Mouse (Mus musculus) cortical plate, adult 2 months (tissue): ENCODE measurements around the gene Dedd. TPM values are rescaled to one million over a fixed set of nuclear protein-coding genes. Genes with fewer than 3 reads are reported as not detected.

ENCODE experiments used
- H3K27ac ChIP-seq: fragments of 200-500 bp; 2 replicates; pipeline ENCODE4 v1.5.1; 2012; ENCODE audit warnings: low read length, control low read depth, inconsistent platforms; ENCODE audit not compliant: insufficient read depth
- H3K4me1 ChIP-seq: fragments of 200-500 bp; 2 replicates; pipeline ENCODE4 v1.6.1; 2011; ENCODE audit warnings: low read length; ENCODE audit not compliant: control insufficient read depth, insufficient read depth
- H3K4me3 ChIP-seq: fragments of 200-500 bp; 2 replicates; pipeline ENCODE4 v1.5.1; 2011; ENCODE audit warnings: mild to moderate bottlenecking, low read length, control low read depth; ENCODE audit not compliant: insufficient read depth
- CTCF ChIP-seq: fragments of 200-500 bp; IDR thresholded peaks from 2 replicates; pipeline ENCODE4 v1.5.1; 2011; ENCODE audit warnings: mild to moderate bottlenecking, control low read depth, low read length; ENCODE audit not compliant: insufficient read depth; ENCODE audit errors: extremely low read depth
- POLR2A ChIP-seq: fragments of 200-500 bp; IDR thresholded peaks from 2 replicates; pipeline ENCODE4 v1.6.1; 2011; ENCODE audit warnings: mild to moderate bottlenecking, low read length, control low read depth; ENCODE audit not compliant: insufficient read depth; ENCODE audit errors: extremely low read depth
- polyA plus RNA-seq: library from polyadenylated mRNA; depleted of rRNA; stranded (reverse); fragments of >200 nt; gene quantifications from 2 replicates; pipeline ENCODE4 v1.2.3, GENCODE M21; 2012; rRNA removed

Dedd gene
- polyA plus RNA-seq: 45.0 and 50.2 TPM in 2 replicates

- peak within 1 kb of the TSS; percentile 71 for H3K4me3 ChIP-seq
- H3K4me1 ChIP-seq: peaks cover 8% of the 10 kb centered on the region
- peak within 1 kb of the TSS; percentile 61 for H3K27ac ChIP-seq
- TF ChIP-seq CTCF (no peak), POLR2A (peak; percentile 67)
These were observed at the start of gene Dedd for GRCm38 (mm10) chr1:171328839-171329432. Dedd (plus strand) TSS chr1:171329145.

GRCm38 (mm10) chr1:171279721-171280120, 49.2 kb upstream of the Dedd start:
- no peak overlapping the region for H3K4me3 ChIP-seq

GRCm38 (mm10) chr1:171280250-171280915, 48.6 kb upstream of the Dedd start:
- TF ChIP-seq POLR2A (no peak), CTCF (no peak)
- Histone ChIP-seq H3K4me1 (no peaks in the 10 kb centered on the region), H3K27ac (no peak overlapping the region), H3K4me3 (peak overlapping the region; percentile 50)

More at GRCm38 (mm10) chr1:171279721-171280120, 49.2 kb upstream of the Dedd start:
- Histone ChIP-seq H3K4me1 (no peaks in the 10 kb centered on the region), H3K27ac (no peak overlapping the region)
- no peak for TF ChIP-seq POLR2A

- H3K27ac ChIP-seq: no peak within 1 kb of the TSS
- H3K4me1 ChIP-seq: peaks cover 1% of the 10 kb centered on the region; the same call in 1 of the 2 replicates
- TF ChIP-seq CTCF: no peak
- 0 out of 2 replicates have a peak, but pooled peaks have one; percentile 42 for TF ChIP-seq POLR2A
These were observed 47.9 kb upstream of the Dedd start, which contains the start of gene Ppox for GRCm38 (mm10) chr1:171280916-171281527. Ppox (minus strand) TSS chr1:171281186.

GRCm38 (mm10) chr1:171281528-171281923, 47.4 kb upstream of the Dedd start:
- Histone ChIP-seq H3K27ac (no peak overlapping the region), H3K4me3 (peak overlapping the region; percentile 50), H3K4me1 (peaks cover 1% of the 10 kb centered on the region; the same call in 1 of the 2 replicates)
- no peak for TF ChIP-seq POLR2A
- TF ChIP-seq CTCF: peak; percentile 49

More at GRCm38 (mm10) chr1:171280916-171281527, 47.9 kb upstream of the Dedd start, which contains the start of gene Ppox:
- peak within 1 kb of the TSS; percentile 50 for H3K4me3 ChIP-seq

GRCm38 (mm10) chr1:171282086-171282805, 46.7 kb upstream of the Dedd start:
- Histone ChIP-seq H3K27ac (no peak overlapping the region), H3K4me1 (peaks cover 1% of the 10 kb centered on the region; the same call in 1 of the 2 replicates), H3K4me3 (no peak overlapping the region)
- TF ChIP-seq POLR2A (no peak), CTCF (no peak)

- Histone ChIP-seq H3K27ac (no peak overlapping the region), H3K4me3 (no peak overlapping the region), H3K4me1 (peaks cover 4% of the 10 kb centered on the region; the same call in 1 of the 2 replicates)
- TF ChIP-seq CTCF (no peak), POLR2A (no peak)
These were observed 45.5 kb upstream of the Dedd start for GRCm38 (mm10) chr1:171283188-171284160.

GRCm38 (mm10) chr1:171284491-171284890, 44.5 kb upstream of the Dedd start:
- H3K4me3 ChIP-seq: no peak overlapping the region
- no peak for TF ChIP-seq CTCF
- no peak for TF ChIP-seq POLR2A
- H3K27ac ChIP-seq: no peak overlapping the region
- H3K4me1 ChIP-seq: peaks cover 4% of the 10 kb centered on the region; the same call in 1 of the 2 replicates
